Mouse (Mus musculus): ENCODE measurements around the gene Gm10642. TPM values are rescaled to one million over a fixed set of nuclear protein-coding genes. Genes with fewer than 3 reads are reported as not detected.

Gene Gm10642
- under 1 TPM; 0.21 to 0.87 (median 0.30) TPM for polyA plus RNA-seq (2017; shearing (Covaris generic))

- ATAC-seq = peak; percentile 50
Observed at GRCm38 (mm10) chr9:70656130-70657007, at the start of gene Gm10642. Gene Gm10642, plus strand, starts transcription at chr9:70656251.

DNA sequence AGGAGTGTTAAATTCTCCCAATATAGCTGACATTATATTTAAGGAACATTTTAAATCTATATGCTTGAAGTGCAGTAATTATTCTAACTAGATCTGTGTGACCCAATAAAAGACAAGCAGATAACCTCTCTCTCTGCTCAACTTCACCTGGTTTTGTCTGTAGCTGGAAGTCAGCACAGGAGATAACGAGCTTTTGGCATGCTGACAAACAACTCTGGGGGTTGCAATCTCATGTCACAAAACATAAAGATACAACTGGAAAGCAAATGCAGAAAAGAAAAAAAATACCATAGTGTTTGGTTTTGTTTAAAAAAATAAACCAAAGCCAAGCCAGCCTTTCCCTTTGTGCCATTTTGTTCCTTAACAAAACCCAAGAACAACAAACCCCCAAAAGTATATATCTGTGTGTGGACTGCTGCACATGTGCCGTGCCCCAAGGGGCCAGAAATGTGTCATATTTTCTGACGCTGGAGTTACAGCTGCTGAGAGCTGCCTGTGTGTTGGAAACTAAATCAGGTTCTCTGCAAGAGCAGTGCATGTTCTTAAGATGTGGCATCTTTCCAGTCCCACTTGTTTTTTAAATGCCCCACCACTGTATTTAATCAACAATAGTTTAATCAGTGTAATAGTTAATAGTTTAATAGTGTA lies 44.9 kb upstream of the Gm10642 start:
- no peak for ATAC-seq

DNA sequence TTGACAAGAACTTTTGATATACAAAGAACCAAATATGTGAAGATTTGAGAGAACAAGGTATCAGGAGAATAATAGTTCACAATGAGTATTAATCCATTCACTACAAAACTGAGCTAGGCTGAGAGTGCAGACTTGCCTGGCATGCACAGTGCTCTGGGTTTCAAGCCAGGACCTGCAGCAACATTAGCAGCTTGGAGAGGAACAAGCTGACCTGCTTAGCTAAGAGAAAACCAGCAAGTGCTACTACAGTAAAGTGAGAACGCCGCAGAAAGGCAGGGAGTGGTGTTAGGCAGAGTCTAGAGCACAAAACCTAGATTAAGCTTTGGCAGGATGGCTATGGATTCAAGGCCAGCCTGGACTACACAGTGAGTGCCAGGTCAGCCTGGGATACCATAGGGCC lies 26.3 kb upstream of the Gm10642 start:
- no peak for ATAC-seq

DNA sequence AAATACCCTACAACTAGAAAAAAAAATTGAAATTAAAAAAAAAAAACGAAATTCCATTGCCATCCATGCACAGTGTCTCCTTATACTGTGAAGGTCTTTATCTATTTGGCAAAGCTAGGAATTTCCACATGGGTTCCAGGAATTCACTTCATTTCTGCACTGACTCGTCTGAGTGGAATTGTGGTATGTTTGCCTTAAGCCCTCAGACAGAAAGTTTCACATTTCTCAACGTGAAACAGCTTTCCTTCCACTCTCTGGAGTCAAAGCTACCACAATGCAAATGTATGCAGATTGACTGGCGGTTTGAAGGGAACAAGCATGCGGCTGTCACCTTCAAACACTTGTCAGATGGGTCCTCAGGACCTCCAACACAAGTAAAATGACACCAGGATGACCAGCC lies 24.4 kb upstream of the Gm10642 start:
- ATAC-seq = no peak

DNA sequence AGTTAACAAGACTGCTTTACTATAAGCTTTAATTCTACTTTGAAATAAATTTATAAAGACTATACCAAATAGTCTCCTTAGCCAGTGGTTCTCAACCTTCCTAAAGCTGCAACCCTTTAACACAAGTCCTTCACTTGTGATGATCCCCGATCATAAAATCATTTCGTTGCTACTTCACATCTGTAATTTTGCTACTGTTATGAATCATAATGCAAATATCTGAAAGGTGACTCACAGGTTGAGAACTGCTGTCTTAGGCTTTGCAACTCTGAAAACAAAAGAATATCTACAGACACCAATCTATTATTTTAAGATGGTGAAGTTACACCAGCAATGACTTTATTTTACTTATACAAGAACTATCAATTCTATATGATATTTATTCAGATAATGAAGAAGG lies 19.3 kb upstream of the Gm10642 start:
- ATAC-seq = no peak

DNA sequence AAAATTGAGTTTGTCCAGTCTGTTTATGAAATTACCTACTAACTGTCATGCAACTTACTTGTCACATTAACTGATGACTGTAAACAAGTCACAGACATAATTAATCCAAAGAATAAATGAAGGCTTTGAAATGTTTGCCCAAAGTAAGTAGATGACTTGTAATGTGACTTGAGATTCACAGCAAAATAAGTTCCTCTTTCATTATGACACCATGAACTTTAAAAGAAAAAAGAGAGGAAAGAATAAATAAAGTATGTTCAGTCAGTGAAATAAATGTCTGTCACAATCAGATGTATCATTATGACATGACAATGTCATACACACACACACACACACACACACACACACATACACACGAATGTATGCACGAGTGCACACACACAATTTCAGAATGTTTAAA lies 5.8 kb upstream of the Gm10642 start:
- no peak for ATAC-seq

- no peak for ATAC-seq
Observed at GRCm38 (mm10) chr9:70650994-70651393, 5.1 kb upstream of the Gm10642 start.

DNA sequence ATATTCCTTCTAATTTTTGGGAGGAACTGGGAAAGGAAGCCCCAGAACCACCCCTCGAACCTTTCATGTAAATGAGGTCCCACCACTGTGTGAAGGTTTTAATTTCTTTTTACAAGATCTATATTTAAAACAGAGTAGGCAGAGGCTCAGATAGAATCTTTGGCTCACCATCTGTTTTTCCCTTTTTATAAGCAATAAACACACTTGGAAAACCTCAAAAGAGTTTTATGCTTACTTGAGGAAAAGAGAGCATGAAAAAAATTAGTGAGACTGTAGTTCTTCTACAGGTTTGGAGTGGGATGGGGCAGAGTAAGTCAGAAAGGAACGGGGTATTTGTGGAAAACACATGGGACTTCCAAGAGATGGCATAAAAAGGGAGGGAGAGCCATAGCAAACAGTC lies 3.8 kb upstream of the Gm10642 start:
- ATAC-seq = no peak

- ATAC-seq = no peak
Observed at GRCm38 (mm10) chr9:70653875-70654274, 2.2 kb upstream of the Gm10642 start.

DNA sequence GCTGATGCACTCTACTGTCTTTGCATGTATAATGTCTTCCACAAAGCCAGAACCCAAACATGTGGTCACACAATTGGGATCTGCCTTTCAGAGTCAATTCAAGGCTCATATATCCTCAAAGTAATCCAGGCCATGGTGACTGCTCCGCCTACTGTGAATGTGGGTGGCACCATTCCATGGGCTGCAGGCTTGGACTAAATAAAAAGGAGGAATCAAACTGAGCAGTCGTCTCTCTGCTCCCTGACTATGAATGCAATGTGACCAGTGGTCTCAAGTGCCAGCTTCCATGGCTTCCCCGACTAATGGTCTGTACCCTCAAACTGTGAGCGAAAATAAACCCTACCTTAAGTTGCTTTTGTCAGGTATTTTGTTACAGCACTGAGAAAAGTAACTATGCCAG lies 1.6 kb upstream of the Gm10642 start:
- ATAC-seq = no peak

GRCm38 (mm10) chr9:70655764-70656129 lies 304 bp upstream of the Gm10642 start:
- no peak for ATAC-seq

- peak; percentile 93 for ATAC-seq
Observed at GRCm38 (mm10) chr9:70657013-70657967, 1.2 kb downstream of the Gm10642 start, which contains the start of gene Mindy2. Gene Mindy2, minus strand, starts transcription at chr9:70657174.

DNA sequence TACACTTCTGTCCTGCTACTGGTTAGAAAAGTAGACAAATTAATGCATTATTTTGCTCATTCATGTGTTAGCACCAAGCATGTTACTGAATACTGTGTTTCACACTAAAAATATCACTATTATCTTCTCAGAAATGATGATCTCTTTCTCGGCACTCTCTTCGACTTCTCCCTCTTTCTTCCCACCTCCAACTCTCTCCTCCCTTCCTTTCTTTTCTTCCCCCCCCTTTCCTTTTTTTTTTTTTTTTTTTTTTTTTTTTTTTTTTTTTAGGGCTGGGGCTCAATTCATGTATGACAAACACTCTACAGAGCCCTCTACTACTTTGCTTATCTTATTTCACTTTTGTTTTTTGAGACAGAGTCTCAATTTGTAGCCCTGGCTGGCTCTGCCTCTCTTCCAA lies 2.2 kb downstream of the Gm10642 start:
- ATAC-seq = no peak

- ATAC-seq = no peak
Observed at GRCm38 (mm10) chr9:70664847-70665246, 8.8 kb downstream of the Gm10642 start.

DNA sequence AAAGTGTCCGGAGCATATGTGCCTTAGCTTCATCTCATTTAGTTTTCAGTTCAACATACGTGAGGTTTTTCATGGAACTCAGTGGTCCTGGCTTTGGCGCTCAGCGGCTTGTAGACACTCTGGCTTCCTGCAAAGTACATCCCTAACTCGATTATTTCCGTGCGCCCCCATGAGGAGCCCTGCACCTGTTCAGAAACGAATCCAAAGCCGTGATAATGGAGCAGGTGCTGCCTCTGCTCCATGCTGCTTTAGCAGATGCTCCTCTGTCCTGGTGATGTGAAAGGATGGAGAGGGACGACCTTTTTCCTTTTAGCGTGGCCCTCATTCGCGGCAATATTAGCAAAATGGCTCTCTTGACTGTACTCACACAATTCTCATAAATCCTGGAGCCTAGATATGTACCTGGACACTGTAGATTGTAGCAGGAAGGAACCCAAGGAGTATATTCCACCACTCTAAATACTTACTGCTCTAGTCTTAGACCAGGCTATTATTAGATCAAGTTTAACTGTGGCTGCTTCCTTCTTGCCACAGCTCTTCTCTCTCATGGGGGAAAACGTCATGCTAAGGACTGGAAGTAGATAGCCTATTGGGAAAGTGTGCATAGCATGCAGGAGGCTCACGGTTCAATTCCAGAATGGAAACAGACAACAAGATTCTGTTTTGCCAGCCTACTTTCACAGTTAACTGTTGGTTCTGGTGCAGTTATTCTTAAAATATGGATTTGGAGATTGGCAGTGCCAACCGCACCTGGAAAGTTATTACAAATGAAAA lies 9.5 kb downstream of the Gm10642 start:
- no peak for ATAC-seq

- ATAC-seq = no peak
Observed at GRCm38 (mm10) chr9:70666811-70667210, 10.8 kb downstream of the Gm10642 start.

DNA sequence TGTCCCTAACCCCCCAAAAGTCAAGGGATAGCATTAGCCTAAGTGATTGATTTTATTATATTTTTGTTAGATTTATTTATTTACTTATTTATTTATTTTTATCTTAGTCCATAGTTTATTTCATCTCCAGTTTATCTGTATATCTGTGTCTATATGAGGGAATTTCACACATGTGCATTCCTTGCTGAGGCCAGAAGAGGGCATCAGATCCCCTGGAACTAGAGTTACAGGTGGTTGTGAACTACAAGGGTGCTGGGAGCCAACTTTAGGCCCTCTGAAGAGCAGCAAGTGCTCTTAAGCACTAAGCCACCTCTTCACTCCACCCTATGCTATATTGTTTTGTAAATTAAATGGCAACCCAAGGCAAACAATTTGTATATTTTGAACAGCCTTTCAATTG lies 12.0 kb downstream of the Gm10642 start:
- no peak for ATAC-seq

DNA sequence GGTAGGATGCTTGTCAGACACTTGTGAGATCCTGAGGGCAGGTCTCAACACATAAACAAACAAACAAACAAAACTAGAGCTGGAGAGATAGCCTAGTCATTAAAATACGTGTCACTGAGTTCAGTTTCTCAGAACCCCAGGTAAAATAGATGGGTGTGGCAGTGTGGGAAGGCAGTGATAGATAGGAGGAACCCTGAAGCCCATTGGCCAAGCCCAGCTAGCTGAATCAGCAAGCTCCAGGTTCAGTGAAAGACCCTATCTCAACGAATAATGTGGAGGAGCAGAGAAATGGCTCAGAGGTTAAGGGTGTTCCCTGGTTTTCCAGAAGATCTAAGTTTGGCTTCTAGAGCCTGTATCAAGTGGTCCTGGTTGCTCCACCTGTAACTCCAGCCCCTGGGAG lies 13.1 kb downstream of the Gm10642 start:
- ATAC-seq = no peak

DNA sequence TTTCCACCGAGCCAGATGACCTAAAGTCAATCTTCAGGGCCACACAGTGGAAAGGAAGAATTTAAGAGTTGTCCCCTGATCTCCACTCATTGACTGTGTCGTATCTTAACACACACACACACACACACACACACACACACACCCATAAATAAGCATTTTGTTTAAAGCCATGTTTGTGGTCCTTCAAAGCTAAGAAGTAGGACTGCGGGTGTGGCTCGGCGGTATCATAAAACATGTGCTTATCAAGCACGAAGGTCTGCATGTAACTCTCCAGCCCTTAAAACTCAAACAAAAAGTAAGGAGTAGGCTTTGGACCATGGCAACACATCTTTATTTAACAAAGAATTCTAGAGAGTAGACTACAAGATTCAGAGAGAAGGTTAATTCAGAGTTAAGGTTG lies 14.3 kb downstream of the Gm10642 start:
- ATAC-seq = no peak

DNA sequence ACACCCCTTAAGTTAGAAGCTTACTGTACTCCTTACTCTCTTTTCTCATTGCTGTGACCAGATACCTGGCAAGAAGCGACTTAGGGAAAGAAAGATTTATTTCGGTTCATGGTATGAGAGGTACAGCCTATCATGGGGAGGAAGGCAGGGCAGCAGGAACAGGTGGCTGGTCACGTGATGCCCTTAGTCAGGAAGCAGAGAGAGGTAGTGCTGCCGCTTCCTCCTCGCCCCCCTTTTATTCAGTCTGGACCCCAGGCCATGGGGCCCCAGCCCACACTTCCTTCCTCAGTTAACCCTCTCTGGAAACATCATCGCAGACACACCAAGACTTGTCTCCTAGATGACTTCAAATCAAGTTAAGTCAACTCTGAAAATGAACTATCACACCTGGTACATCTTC lies 15.2 kb downstream of the Gm10642 start:
- ATAC-seq = peak; percentile 91

DNA sequence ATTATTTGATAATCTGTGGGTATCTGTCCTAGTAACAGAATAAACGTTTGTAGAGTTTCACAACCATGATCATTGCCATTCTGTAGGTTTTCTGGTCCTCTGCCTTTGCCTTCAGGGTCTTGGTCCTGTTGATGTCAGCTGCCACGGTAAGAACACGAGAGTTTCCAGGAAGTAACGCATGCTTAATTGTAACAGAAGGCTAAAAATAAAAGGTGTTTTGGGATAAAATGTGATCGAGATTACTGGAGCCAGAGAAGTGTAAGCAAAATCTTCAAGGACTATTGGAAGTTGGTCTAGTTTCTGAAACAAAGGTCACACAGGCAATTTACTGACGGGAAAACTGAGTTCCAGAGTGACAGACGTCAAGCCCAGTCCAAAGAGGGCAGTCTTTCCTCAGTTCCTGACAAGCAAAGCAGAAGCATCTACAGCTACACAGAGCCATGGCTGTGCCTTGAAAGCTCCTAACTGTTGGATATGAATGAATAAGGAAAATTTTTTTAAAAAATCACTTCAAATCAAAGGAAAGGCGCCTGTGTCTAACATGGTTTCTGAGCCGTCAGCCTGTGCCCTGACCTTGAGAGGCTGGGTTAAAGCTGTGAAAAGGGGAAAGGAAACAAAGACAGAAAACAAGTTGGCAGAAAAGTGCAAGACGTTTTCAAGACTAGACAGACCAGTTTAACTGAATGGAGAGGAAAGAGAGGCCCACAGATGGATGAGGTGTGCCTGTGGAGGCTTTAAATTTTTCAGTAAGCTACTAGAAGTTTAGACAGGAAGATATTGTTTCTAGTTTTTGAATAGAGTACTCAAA lies 15.9 kb downstream of the Gm10642 start:
- ATAC-seq = peak; percentile 27
